Mouse (Mus musculus): Measurements from ENCODE around the gene 4930503B20Rik.

DNA sequence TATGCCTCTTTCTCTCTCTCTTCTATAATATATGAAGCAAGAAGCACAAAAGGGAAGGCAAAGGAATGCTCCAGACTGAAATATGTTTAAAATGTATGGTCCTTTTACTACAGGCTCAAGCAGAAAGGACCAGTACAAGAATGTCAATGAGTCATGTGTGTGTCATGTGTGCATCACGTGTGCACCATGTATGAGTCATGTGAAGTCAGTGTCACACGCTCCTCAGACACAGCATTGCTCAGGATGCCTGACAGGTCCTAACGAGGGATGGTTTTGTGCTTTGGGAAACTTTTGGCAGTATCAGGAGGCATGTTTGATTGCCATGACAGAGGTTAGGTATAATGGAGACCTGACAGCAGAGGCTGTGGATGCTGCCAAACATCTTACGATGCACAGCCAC lies 25.1 kb upstream of the 4930503B20Rik start:
- TF ChIP-seq CTCF (IDR thresholded peaks at IDR 0.05; ENCODE audit: low read depth) (no peak), EP300 (IDR thresholded peaks at IDR 0.05; ENCODE audit: low read depth) (no peak)

Measured in heart, postnatal 0 days (tissue).